Mouse (Mus musculus) CH12.LX (cell line): ENCODE measurements around the gene Rab3ip.

Experiments
- CTCF ChIP-seq, 2 experiments: IDR thresholded peaks in 1 of 2; conservative IDR thresholded peaks in 1 of 2; 2 replicates each; pipeline ENCODE4 v1.5.1; 2011 to 2012; ENCODE audit warnings: low read depth in 2 of 2, low read length in 2 of 2, improper control_type of control experiment in 1 of 2, inconsistent platforms in 1 of 2, mild to moderate bottlenecking in 1 of 2, moderate library complexity in 1 of 2
- ELF1 ChIP-seq: IDR thresholded peaks from 2 replicates; pipeline ENCODE4 v1.6.1; 2014; ENCODE audit warnings: low read depth, mild to moderate bottlenecking, inconsistent platforms, low read length, improper control_type of control experiment
- JUND ChIP-seq: conservative IDR thresholded peaks from 2 replicates; pipeline ENCODE4 v1.6.1; 2011; ENCODE audit warnings: low read depth, low read length, improper control_type of control experiment
- MXI1 ChIP-seq: IDR thresholded peaks from 2 replicates; pipeline ENCODE4 v1.6.1; 2011; ENCODE audit warnings: mild to moderate bottlenecking, low read depth, low read length, improper control_type of control experiment
- POLR2A ChIP-seq: IDR thresholded peaks from 2 replicates; pipeline ENCODE4 v1.6.1; 2011; ENCODE audit warnings: low read depth, mild to moderate bottlenecking, improper control_type of control experiment, low read length
- RAD21 ChIP-seq: IDR thresholded peaks from 2 replicates; pipeline ENCODE4 v1.6.1; 2011; ENCODE audit warnings: low read depth, mild to moderate bottlenecking, low read length, improper control_type of control experiment, moderate library complexity
- USF1 ChIP-seq: IDR thresholded peaks from 2 replicates; pipeline ENCODE4 v1.6.1; 2014; ENCODE audit warnings: low read depth, mild to moderate bottlenecking, inconsistent platforms, low read length, improper control_type of control experiment

DNA sequence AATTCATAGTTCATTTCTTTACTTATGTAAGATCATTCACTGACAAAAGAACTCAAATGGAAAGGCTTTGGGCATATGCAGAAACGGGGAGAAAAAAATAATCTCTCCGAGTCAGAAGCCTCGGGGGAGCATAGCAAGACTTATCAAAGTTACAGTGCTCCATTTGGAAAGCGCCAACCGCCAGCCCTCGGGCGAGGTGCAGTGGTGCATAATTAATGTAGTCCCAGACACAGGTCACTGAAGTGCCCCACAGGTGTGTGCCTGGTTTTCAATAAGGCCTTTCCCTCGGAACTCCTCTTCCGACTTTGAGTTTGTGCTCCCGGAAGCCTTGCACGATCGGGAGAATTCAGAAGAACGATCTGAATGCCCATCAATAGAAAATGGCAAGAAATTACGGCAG lies 11.6 kb upstream of the Rab3ip start:
- TF ChIP-seq CTCF (conservative IDR thresholded peaks at IDR 0.05 in 1 of 2, IDR thresholded peaks at IDR 0.05 in 1 of 2; ENCODE audit: low read depth in 2 of 2, low read length in 2 of 2) (no peak), JUND (no peak), USF1 (no peak), POLR2A (no peak), ELF1 (no peak), RAD21 (no peak), MXI1 (no peak)
